Mouse (Mus musculus) left cerebral cortex, postnatal 25 days (tissue): ENCODE data around the gene Prrc2b. TPM values are rescaled to one million over a fixed set of nuclear protein-coding genes. Genes with fewer than 3 reads are reported as not detected.

Source experiments
- DNase-seq, 2 experiments: peaks; one replicate each; pipeline ENCODE4 v3.0.0; 2022; ENCODE audit warnings: low spot score in 2 of 2, mixed read lengths in 1 of 2
- intact Hi-C: fragments of 180-260 bp; cut with DNase I; formaldehyde crosslinking; loops from one replicate; pipeline ENCODE4 v1.15.1; 2025
- total RNA-seq, 2 experiments: library from RNA; stranded (reverse); gene quantifications; 2 replicates each; pipeline ENCODE4 v1.2.3; 2021

Prrc2b gene
- total RNA-seq, 2 experiments from 2014 or later: 240 TPM

DNA sequence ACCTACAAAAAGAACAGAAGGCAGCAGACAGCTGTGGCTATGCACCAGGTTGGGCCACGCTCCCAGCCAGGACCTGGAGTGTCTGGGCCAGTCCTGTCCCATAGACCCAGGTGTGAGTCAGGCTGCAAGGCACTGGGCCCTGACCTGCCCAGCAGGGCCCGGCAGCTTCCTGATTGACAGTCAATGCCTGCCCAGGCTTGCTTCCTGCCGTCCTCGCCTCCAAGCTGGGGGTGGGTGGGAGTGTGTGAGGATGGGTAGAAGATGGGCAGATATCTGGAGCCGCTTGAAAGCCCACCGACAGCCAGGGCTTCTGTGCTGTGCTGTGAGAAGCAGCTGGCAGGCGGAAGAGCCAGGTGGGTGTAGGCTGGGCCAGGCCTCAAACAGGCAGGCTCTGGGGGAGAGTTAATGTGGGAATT, 24.2 kb downstream of the Prrc2b start:
- peak; percentile 62 to 91 for DNase-seq
- intact Hi-C loops: no loop called here

DNA sequence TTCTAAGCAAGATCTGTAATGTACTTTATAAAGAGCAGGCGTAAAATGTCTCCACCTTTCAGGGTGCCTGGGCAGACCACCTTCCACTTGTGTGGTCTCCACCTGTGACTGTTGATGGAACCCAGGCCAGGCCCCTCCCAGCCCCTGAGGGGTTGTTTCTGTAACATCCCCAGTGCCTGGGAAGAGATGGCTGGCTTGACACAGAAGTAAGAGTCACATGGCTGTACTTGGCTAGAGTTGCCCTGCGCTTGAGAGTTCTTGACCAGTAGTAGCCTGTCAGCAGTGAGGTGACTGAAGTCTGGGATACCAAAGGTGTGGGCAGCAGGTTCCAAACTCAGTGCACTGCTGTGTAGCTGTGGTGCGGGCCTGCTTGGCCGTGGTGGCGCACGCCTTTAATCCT, 24.6 kb downstream of the Prrc2b start:
- DNase-seq: no peak
- intact Hi-C loops: no loop called here

DNA sequence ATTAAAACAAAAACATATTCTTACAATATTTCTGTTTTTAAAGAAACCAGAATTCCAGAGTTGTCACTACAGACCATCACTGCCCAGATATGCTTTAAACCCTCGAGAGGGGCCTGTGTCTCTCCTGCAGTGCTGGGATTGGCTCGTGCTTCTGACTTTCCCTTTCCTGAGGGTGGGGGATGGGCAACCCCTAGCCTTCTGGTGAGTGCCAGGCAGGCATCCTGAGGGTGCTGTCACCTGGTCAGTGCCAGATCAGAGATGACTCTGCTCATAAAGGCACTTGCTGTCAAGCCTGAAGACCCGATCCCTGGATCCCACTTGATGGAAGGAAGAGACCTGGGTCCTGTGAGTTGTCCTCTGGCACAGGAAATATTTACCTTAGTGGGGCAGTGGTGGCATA, 26.0 kb downstream of the Prrc2b start:
- intact Hi-C loops: no loop called here
- DNase-seq: no peak

DNA sequence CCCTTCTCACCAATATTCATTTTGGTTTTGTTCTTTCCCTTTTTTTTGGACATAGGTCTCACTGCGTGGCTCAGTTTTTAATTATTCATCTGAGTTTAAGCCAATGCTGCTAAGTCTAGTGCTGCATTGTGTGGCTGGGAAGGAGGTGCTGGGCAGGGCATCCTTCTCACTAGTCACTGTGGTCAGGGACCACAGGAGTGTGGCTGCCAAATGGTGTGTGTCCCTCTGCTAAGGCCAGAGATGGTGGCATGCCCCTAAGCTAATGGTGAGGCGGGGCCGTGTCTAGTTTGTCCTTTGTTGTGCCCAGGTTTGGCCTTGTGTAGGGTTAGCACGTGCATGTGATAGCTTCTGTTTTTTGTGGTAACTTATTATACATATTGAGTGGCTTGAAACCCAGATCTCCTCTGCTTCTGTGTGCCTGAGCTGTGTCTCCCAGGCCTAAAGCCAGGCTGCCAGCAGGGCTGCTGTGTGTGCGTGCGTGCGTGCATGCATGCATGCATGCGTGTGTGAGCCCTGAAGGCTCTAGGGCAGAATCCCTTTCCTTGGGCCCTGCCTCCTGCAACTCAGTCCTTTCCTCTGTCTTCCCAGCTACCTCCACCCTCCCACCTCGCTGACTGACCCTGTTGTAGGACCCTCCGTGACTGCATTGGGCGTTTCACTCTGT, 26.6 kb downstream of the Prrc2b start:
- no peak for DNase-seq
- intact Hi-C loops: no loop called here

DNA sequence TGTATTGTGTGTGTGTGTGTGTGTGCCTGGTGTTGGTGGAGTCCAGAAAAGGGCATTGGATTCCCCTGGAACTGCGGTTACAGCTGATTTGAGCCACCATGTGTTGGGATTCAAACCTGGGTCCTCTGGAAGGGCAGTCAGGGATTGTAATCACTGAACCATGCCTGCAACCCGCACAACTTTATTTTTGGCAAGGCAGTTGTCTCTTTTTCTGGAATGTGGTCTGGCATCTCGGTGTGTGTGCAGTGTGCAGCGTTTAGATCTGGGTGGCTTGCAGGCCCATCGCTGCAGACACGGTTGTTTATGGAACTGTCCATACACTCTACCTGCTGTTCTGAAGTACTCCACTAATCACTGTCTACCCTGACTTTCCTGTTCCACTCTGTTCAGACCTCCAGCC, 28.5 kb downstream of the Prrc2b start:
- intact Hi-C loops: no loop called here
- DNase-seq: no peak

DNA sequence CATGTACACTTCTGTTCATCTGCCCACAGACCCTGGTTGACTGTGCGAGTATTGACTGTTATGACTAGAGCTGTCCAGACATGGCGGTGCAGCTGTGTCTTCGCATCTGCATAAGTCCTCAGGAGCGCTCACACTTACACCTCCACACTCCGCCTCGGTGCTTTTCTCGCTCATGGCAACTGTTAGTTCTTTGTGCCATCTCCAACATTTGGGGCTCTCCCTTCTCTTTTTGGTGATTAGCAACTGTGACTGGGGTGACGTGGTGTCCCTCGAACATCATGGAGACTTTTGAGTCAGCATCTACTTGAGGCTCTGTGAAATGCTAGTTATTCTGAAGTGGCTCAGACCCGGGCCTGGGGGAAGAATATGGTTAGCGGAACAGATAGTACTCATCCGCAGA, 29.2 kb downstream of the Prrc2b start:
- DNase-seq: peak in 1 of 2 experiments; percentile 68
- intact Hi-C loops: no loop called here

DNA sequence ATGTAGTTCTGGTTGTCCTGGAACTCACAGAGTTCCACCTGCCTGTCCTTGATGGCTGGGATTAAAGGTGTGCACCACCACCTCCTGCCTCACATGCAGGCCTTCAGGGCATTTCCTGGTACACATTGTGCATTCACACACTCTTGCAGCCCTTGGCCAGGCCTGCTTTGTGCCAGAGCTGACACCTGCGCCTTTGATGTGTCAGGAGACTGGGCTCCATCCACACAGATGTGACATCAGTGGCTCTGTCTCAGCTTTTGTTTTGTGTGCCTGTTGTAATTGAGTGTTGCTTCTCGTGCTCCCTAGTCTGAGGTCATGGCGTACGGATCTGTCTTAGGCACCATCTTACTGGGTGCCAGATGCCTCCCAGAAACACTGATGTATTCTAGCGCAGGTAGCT, 30.5 kb downstream of the Prrc2b start:
- intact Hi-C loops: no loop called here

GRCm38 (mm10) chr2:32182119-32182518, 31.2 kb downstream of the Prrc2b start:
- intact Hi-C loops: no loop called here
- no peak for DNase-seq

More for the DNA sequence above, 30.5 kb downstream of the Prrc2b start:
- DNase-seq: no peak

GRCm38 (mm10) chr2:32182676-32183296, 31.9 kb downstream of the Prrc2b start:
- peak in 1 of 2 experiments; percentile 82 for DNase-seq
- intact Hi-C loops: no loop called here

- intact Hi-C loops: loop anchor here (2.0 to 5.0 kb wide), 2 partner anchors 18 to 35 kb away; partner anchors contain the start of gene Prrc2b
Observed at GRCm38 (mm10) chr2:32187019-32187551, 36.2 kb downstream of the Prrc2b start.

DNA sequence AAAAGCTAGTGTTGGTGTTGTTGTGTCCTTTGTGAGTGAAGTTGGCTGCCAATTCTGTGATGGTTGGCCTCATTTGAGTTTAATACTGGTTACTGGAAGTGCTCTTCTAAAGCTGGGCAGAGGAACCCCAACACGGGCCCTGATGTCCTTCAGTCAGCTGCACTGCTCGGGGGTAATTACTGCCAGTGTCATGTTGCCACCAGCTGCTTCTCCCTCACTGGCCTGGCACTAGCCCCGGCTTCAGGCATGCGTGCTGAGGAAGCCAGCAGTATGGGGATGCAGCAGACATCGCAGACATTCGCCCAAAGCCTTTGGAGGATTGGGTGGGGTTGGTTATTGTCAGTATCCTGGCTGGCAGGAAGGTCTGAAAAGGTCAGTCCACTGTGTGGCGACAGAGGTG, 36.8 kb downstream of the Prrc2b start:
- intact Hi-C loops: loop anchor here (2.0 to 5.0 kb wide), 2 partner anchors 19 to 35 kb away; partner anchors contain the start of gene Prrc2b
- DNase-seq: no peak

More at GRCm38 (mm10) chr2:32187019-32187551, 36.2 kb downstream of the Prrc2b start:
- DNase-seq: peak; percentile 71 to 95

DNA sequence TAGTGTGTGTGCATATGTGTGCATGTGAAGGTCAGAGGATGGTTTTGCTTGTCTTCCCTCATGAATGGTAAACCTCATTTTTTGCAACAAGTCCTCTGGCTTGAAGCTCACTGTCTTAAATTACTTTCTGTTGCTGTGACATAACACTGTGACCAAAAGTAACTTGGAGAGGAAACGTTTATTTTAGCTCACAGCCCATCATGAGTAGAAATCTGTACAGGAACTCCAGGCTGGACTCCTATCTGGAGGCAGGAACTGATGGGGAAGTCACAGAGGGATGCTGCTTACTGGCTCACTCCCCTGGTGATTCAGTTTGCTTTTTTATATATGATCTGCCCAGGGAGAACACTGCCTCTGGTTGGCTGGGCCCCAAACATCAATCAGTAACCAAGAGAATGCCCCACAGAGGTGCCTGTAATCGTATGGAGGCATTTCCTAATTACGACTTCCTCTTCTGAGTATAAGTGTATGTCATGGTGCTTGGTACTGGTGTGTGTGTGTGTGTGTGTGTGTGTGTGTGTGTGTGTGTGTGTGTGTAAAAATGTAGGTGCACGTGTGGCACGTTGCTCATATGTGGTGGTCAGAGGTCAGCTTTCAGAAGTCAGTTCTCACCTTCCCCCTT, 38.3 kb downstream of the Prrc2b start:
- intact Hi-C loops: loop anchor here (5.0 kb wide), 1 partner anchor 37 kb away; the partner anchor contains the start of gene Prrc2b

DNA sequence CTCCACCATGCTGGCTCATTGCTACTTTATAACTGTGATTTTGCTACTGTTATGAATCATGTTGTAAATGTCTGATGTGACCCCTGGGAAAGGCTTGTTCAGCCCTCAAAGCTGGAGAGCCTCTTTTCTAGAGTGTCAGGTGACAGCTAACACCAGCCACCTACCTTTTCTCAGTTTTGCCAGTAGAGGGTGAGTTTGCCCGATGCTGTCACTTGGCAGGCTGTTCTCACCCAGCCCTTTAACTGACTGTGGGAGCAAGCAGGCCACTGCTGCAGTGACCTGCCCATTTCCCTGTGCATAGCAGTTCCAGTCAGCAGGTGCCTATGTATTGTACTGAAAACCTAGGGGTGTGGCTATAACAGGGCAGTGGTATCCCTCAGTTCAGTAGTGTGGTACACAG, 39.7 kb downstream of the Prrc2b start:
- intact Hi-C loops: loop anchor here (5.0 kb wide), 1 partner anchor 53 kb away; no protein-coding TSS in a partner anchor
- no peak for DNase-seq

More for the DNA sequence above, 38.3 kb downstream of the Prrc2b start:
- DNase-seq: peak in 1 of 2 experiments; percentile 59

DNA sequence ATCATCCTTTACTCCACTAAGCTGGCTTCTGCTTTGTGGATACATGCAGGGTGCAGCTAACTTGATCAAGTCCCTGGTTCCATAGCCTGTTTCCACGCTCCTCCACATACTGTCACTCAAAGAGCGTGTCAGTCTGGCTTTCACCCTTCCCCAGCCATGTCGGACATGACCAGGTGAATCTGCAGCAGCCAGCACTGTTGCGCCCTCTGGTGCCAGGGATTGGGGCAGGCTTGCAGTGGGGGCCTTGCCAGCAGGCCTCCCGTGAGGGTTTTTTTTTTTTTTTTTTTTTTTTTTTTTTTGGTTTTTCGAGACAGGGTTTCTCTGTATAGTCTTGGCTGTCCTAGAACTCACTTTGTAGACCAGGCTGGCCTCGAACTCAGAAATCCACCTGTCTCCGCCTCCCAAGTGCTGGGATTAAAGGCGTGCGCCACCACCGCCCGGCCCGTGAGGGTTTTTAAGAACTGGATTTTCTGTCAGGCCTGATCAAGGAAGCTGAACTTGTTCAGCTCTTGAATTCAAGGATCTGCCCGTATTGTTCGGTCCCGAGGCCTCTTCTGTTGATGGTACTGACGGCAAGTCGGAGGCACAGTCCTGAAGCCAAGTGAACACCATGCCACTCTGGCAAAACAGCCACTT, 41.1 kb downstream of the Prrc2b start:
- intact Hi-C loops: loop anchor here (5.0 kb wide), 1 partner anchor 55 kb away; no protein-coding TSS in a partner anchor
- no peak for DNase-seq

GRCm38 (mm10) chr2:32198977-32199376, 48.1 kb downstream of the Prrc2b start:
- no peak for DNase-seq
- intact Hi-C loops: no loop called here

GRCm38 (mm10) chr2:32200033-32200432, 49.2 kb downstream of the Prrc2b start:
- no peak for DNase-seq
- intact Hi-C loops: no loop called here

DNA sequence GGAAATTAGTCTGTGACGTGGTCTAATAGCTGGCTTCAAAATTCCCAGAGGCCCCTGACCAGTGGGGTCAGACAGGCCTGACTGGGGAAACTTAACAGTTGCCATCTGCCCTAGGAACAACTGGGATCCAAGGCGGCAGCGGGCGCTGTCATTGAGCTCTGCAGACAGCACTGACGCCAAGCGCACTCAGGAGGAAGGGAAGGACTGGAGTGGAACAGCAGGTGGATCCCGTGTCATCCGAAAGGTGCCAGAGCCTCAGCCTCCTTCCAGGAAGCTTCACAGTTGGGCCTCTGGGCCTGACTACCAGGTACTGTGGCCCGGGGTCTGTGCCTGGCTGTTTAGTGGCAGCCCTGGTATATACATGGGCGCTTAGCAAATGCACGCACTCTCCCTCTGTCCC, 49.8 kb downstream of the Prrc2b start:
- intact Hi-C loops: no loop called here
- no peak for DNase-seq

- DNase-seq: no peak
- intact Hi-C loops: no loop called here
Observed at GRCm38 (mm10) chr2:32201527-32201926, 50.6 kb downstream of the Prrc2b start.

GRCm38 (mm10) chr2:32203853-32204252, 53.0 kb downstream of the Prrc2b start:
- DNase-seq: no peak
- intact Hi-C loops: no loop called here

- no peak for DNase-seq
- intact Hi-C loops: no loop called here
Observed at GRCm38 (mm10) chr2:32207682-32208081, 56.8 kb downstream of the Prrc2b start.
